Mouse (Mus musculus): Measurements from ENCODE around the gene Olfr381.
"Not testable (repeated sequence)": the region's sequence is repeated elsewhere in the genome, so short reads cannot be mapped to it uniquely, and the experiment has no call there.

- TF ChIP-seq CTCF (IDR thresholded peaks at IDR 0.05; ENCODE audit: control insufficient read depth, insufficient read depth, insufficient replicate concordance, low read depth, low read length); POLR2A (IDR thresholded peaks at IDR 0.05; ENCODE audit: control insufficient read depth, low read depth, low read length): not testable (repeated sequence)
Measured at GRCm38 (mm10) chr11:73528971-73529370, 37.6 kb upstream of the Olfr381 start.
